Mouse (Mus musculus): Measurements from ENCODE around the gene Ppp1r14c.

DNA sequence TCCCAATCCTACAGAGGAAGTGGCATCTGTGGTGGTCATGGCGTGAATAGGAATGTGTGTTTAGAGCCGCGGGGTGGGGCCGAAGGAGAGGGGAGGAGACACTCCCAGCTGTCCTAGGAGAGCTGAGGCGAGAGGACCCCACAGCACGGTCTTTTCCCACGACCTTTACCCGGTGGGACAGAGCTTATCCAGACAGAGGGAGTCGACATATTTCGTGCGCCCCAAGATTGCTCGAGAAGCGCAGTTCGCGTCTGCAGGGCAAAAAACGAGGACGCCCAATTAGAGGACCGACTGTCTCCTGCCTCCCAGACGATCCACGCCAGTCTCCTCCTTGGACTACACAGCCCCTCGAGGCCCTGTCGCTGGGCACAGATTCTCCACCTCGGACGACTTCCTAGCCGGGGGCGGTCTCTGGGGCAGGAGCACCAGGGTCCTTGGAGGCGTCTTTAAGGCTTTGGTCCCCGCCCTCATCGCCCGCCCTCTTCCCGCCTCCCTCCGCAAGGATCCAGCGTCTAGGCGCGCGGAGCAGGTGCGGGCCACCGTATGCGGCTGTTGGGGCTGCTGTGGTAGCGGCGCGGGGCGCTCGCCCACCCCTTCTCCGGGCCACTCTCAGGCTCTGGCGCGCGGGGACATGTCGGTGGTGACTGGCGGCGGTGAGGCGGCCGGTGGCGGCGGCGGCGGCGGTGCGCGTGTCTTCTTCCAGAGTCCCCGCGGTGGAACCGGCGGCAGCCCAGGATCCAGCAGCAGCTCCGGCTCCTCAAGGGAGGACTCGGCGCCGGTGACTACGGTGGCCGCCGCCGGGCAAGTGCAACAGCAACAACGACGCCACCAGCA lies at the start of gene Ppp1r14c:
- TF ChIP-seq POLR2A (IDR thresholded peaks at IDR 0.05; ENCODE audit: borderline replicate concordance, extremely low read depth, low read depth, low read length) (peak; percentile 32; the same call in 1 of the 2 replicates), CTCF (IDR thresholded peaks at IDR 0.05; ENCODE audit: insufficient read depth, low read length) (no peak)

Measured in lung, adult 2 months (tissue).